Mouse (Mus musculus) layer of hippocampus, postnatal 25 days (tissue): ENCODE measurements around the gene A930033H14Rik. TPM values are rescaled to one million over a fixed set of nuclear protein-coding genes. Genes with fewer than 3 reads are reported as not detected.

Source experiments
- DNase-seq, 2 experiments: peaks; one replicate each; pipeline ENCODE4 v3.0.0; 2022; ENCODE audit warnings: mixed read lengths in 2 of 2, low spot score in 1 of 2; ENCODE audit errors: extremely low spot score in 1 of 2
- total RNA-seq, 2 experiments: library from RNA; stranded (reverse); gene quantifications; 2 replicates each; pipeline ENCODE4 v1.2.3; 2021

A930033H14Rik gene
- total RNA-seq, 2 experiments from 2014 or later, result 2.2 to 4.1 TPM

- DNase-seq, result no peak
Observed at GRCm38 (mm10) chr10:69204677-69205400, 8.1 kb downstream of the A930033H14Rik start.

DNA sequence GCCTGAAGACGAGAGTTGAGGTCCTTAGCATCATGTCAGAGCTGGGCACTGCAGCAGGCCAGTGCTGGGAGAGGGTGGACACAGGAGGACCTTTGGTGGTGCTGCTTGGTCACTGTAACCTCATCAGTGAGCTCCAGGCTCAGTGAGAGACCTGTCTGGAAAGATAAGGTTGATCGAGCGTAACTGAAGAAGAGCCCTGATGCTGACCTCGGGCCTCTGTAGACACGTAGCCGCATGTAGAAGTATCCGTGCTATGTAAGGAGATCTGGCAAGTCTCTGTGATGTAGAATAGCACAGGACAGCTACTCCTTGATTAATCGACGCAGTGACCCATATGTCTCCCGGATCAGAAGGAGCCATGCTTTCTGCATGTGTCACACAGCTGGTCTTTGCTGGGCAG lies 19.2 kb downstream of the A930033H14Rik start:
- no peak for DNase-seq

- DNase-seq, result no peak
Observed at GRCm38 (mm10) chr10:69192266-69192665, 20.6 kb downstream of the A930033H14Rik start.

DNA sequence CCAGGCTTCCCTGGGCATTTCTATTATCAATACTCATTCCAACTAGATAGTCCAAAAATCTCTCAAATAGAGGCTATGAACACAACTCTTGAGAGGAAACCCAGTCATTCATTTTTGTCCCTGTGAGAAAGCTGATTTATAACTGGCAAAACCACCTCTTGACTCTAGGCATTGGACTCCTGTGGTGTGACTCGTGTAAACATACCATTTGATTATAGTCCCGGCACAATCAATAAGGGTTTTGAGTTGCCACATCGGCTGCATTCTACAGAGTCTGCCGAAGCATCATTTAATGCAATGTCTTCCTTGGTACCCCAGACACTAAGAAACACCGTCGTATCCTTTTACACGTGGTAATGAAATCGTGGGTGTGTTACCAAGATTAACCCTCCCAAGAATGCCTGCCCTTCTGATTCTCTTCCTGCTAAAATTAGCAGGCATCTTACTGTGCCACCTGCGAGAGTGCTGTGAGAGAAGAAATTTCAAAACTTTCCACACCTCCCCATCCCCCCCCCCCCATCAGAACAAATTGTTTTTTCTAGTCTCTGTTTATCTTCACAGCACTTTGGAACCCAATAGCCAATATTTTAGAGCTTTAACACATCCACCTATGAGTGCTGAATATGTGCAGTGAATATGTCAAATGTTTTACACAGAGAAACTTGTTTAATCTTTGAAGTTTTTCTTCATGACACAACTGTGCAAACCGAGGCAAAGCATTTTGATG lies 22.3 kb downstream of the A930033H14Rik start:
- DNase-seq, result no peak

DNA sequence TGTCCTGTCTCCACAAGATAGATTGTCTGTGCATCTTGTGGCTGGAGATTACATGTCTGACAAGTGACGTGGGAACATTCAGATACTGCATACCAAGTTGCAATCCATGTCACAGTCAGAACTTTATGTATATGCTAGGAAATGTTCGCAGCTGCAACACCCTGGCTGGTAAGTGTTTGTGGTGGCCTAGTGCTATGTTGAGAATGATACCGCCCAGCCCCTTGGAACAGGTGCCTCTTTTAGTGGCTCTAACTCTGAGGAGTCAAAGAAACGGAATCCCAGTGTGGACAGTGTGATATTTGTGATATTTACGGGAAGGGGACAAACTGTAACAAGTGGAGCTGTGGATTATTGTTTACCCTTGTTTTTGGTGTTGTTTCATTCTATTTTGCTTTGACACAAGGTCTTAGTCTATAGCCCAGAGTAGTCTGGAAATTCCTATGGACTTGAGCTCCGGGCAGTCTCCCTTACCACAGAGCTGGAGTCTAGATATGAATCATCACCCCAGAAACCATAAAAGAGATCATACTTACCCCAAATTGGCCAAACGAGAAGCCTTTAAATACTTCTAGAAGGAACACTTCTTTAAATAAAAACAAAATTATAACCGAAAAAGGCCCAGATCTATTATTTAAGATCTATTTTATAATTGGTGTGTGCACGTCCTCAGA lies 25.0 kb downstream of the A930033H14Rik start:
- no peak for DNase-seq

DNA sequence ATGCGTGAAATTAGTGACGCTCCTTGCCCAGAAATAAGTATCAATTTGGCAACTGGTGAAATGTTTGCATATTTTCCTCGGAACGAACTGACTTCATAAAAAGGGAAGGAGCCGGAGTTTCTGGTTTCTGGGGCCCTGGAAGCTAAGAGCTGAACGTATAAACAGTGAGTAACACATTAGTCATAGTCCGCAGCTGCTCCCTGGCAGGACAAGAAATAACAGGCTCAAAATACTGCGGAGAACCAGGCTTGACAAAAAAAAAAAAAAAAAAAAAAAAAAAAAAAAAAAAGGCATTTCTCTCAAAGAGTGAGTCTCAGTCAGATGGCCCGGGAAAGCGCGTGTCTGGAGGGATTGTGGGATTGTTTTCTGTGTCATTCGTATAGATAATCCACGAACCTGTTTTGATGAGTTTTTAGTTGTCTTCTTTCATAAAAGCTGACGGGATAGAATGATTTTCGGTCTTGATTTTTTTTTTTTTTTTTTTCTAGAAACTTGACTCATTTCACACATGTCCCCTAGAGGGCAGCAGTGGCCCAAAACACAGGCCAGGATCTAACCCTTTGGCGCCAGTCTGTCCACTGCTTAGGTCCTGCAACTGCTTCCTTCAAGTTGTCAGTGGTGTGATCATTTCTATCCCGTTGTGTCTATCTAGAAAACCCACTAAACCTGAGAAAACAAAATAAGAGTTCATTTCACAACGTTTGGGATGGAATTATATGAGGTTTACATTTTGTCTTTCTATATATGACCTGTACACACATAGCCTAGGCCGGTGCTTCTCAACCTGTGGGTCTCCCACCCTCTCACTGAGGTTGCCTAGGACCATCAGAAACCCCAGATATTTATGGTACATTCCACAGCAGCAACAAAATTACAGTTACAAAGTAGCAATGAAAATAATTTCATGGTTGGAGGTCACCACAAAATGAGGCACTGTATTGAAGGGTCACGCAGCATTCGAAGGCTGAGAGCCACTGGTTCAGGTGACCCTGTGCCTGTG lies 26.7 kb downstream of the A930033H14Rik start:
- DNase-seq, result peak; percentile 25 to 58

- no peak for DNase-seq
Observed at GRCm38 (mm10) chr10:69185431-69185830, 27.5 kb downstream of the A930033H14Rik start.

GRCm38 (mm10) chr10:69184903-69185302 lies 28.0 kb downstream of the A930033H14Rik start:
- no peak for DNase-seq

GRCm38 (mm10) chr10:69180997-69181396 lies 31.9 kb downstream of the A930033H14Rik start:
- DNase-seq, result no peak

- DNase-seq, result no peak
Observed at GRCm38 (mm10) chr10:69179341-69179740, 33.6 kb downstream of the A930033H14Rik start.

DNA sequence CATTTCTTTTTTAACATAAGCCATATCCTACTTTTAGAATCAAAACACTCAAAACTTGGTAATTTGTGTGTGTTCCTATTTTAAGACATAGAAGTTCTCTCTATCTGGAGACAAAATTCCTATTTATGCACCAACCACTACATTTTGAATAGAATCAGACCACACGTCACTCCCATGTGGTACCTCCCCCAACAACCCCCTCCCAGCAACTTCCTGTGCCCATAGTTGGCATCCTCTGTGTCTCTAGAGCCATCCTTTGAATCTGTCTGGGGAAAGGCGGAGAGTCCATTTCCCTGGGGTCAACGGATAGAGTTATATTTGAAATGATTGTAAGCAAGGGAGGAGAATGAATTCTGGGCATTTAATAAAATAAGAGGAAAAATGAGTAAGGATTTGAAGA lies 36.8 kb downstream of the A930033H14Rik start:
- DNase-seq, result no peak

GRCm38 (mm10) chr10:69172412-69172811 lies 40.5 kb downstream of the A930033H14Rik start:
- DNase-seq, result no peak

DNA sequence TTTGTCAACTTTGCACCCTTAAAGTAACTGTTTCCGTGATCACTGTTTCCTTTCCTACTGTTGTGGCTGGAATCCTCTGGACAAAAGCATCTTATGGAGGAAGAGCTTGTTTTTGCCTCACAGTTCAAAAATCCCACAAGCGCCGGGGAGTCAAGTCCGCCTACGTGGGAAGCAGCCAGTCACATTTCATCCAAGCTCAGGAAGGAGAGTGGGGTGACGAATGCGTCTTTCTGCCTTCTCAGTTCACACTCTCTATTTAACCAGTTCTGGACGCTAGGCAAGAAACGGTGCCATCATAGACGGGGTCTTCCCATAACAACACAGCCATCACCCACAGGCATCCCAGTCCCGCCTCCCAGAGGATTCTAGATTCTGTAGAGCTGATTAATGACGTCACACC lies 46.4 kb downstream of the A930033H14Rik start:
- DNase-seq, result no peak

GRCm38 (mm10) chr10:69165847-69166246 lies 47.1 kb downstream of the A930033H14Rik start:
- DNase-seq, result no peak

DNA sequence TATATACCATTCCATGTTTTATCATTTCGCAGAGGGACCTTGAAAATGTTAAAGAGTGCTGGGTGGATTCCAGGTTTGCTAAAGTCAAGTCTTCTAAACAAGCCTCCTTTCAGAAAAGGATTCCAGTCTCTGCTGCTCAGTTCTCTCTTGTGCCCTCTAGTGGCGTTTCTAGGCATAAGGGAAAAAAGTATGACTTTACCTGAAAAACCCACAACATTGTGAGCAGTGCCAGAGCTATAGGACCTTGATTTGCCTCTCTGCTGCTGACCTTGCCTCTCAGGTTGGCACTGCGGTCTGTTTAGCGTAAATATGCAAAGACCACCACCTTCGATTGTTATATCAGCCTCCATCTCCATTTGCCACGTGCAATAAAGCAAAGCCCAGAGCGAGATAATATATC lies 47.8 kb downstream of the A930033H14Rik start:
- peak in 1 of 2 experiments; percentile 27 for DNase-seq

- DNase-seq, result no peak
Observed at GRCm38 (mm10) chr10:69163216-69163615, 49.7 kb downstream of the A930033H14Rik start.

- DNase-seq, result no peak
Observed at GRCm38 (mm10) chr10:69162577-69162976, 50.3 kb downstream of the A930033H14Rik start.

DNA sequence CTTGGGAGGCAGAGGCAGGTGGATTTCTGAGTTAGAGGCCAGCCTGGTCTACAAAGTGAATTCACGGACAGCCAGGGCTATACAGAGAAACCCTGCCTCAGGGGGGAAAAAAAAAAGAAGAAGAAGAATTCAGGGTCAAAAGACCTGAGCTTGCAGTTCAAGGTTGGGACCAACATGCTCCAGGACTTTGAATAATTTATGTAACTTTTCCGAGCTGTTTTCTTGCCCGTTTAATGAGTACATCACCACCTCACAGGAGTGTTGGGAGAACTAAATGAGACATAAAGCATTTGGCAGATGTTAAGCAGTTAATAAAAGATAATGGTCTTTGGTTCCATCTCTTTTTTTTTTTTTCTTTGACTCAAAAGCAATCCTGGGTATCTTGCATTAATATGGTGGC lies 51.4 kb downstream of the A930033H14Rik start:
- no peak for DNase-seq

DNA sequence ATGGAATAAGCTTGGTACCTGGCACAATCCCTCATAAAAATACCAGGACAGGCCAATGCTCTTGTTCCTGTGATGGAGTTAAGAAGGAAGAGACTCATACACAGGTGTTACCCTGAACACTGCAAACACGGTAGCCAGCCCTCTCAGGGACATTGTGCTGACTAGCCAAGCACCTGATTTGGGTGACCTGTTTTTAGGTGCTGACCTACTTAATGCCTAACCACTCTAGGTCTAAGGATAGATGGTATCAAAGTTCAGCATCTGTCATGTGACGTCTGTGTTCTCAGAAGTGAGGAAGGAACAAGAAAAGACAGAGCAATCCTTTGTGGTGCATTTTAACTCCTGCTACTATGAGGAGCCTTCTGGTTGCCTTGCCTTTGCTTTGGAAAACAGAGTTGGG lies 52.0 kb downstream of the A930033H14Rik start:
- DNase-seq, result no peak
